Mouse (Mus musculus): ENCODE data around the gene Leprot. TPM values are rescaled to one million over a fixed set of nuclear protein-coding genes. Genes with fewer than 3 reads are reported as not detected.

The Leprot gene
- 86.9 and 87.0 TPM in 2 replicates for polyA plus RNA-seq (2015; fragmentation: Nextera tagmentation; extraction: Ambion mirVana)

DNA sequence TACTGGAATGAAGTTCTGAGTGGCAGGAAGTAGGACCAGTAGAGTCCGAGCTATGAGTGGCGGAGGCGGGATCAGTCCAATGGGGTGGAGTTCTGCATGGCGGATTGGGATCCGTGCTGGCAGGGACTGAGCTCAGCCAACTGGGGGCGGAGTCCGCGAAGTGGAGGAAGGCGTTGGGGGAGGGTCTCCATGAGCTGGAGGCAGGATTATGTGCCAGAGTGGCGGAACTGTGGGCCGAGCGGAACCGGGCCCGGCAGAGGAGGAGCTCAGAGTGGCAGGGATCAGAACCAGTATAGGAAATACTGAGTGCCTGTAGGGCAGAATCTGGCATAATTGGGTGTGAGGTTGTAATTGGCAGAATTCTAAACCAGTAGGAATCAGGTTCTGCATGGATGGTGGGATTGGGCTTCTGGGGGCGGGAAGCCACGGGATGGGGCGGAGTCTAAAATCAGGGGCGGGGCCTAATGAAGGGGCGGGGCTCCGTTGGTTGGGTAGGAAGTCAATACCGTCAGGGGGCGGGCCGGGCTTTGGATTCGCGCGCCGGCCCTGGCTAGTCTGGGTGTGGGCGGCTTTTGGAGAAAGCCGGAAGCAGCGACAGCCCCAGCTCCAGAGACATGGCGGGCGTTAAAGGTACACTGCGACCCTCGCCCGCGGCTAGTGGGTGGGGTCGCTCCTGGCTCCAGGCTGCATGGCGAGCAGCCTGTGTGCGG, at the start of gene Leprot:
Leprot (plus strand) TSS at position 523 of the 710 bp plus-strand sequence.
- Histone ChIP-seq H3K27me3 (replicated peaks) (no peaks in the 10 kb centered on the region), H3K36me3 (no peaks in the 10 kb centered on the region), H3K9ac (peak within 1 kb of the TSS; percentile 85), H3K4me2 (peak within 1 kb of the TSS; percentile 73), H3K4me1 (peaks cover 6% of the 10 kb centered on the region; the same call in 1 of the 2 replicates), H3K9me3 (no peaks in the 10 kb centered on the region), H3K27ac (peak within 1 kb of the TSS; percentile 91), H3K4me3 (replicated peaks) (peak within 1 kb of the TSS; percentile 79)
- ATAC-seq (ENCODE audit: insufficient read depth, low FRiP score, low read depth) = peak; percentile 98
- under 1% methylated on average over 39 of the region's 39 CpGs for WGBS

DNA sequence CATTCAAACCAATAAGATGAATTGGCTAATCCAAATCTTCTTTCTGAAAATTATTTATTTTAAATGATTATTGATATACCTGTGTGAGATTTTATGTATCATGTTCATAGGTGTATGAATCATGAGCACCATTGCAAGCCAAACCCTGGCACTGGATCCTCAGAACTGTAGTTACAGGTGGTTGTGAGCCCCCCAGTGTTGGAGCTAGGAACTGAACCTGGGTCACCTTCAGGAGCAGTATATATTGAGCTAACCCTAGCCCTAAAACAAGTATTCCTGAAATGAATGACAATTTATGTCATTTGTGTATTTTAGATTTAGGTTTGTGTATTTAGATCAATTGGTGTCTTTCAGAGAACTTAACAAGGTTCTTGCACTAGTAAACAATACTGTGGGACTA, 45.8 kb upstream of the Leprot start:
- no peaks in the 10 kb centered on the region for H3K36me3 ChIP-seq
- H3K9ac ChIP-seq = no peak overlapping the region
- H3K4me1 ChIP-seq = no peaks in the 10 kb centered on the region
- H3K27me3 ChIP-seq (replicated peaks) = no peaks in the 10 kb centered on the region
- H3K4me2 ChIP-seq = no peak overlapping the region
- no peak overlapping the region for H3K27ac ChIP-seq
- ATAC-seq (ENCODE audit: insufficient read depth, low FRiP score, low read depth) = no peak
- no peaks in the 10 kb centered on the region for H3K9me3 ChIP-seq
- H3K4me3 ChIP-seq (replicated peaks) = no peak overlapping the region

DNA sequence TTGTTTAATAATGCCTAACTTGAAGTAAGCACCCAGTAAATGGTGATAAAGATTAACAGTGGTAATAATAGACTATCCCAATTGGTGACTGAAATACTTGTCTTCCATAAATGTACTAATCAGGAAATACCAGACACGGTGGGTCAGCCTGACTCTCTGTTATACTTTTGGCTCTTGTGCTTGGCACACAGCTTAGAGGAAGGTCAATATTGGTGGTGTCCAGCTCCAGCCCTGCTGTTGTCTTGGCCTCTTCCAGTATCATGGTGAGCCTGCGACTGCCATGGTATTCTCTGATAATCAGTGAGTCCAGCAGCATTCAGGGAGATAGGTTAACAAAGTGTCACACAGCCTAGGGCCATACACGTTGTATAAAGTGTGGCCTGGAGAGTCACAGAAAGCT, 43.9 kb upstream of the Leprot start:
- 73% methylated on average over 3 of the region's 3 CpGs for WGBS
- Histone ChIP-seq H3K4me1 (no peaks in the 10 kb centered on the region), H3K4me2 (no peak overlapping the region), H3K27me3 (replicated peaks) (no peaks in the 10 kb centered on the region), H3K4me3 (replicated peaks) (no peak overlapping the region), H3K36me3 (no peaks in the 10 kb centered on the region), H3K27ac (no peak overlapping the region), H3K9me3 (no peaks in the 10 kb centered on the region), H3K9ac (no peak overlapping the region)
- ATAC-seq (ENCODE audit: insufficient read depth, low FRiP score, low read depth) = no peak

DNA sequence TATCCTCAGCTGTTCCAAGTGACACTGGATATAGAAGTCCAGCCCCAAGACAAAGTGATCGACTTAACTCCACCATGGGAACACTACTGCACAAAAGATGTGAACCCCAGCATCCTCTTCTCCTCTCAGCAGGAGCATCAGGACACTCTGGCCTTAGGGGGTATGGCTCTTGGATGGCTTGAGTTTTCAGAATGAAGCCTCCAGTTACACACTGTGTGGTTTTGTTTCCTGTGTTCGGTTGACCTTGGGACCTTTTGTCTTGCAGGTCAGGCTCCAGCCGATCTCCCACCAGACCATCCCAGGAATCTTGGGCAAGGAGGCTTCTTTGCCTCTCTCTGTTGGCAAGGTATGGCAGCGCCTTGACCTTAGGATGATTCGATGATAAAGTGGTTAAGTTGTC, 31.0 kb upstream of the Leprot start:
- Histone ChIP-seq H3K9ac (no peak overlapping the region), H3K4me2 (no peak overlapping the region), H3K36me3 (no peaks in the 10 kb centered on the region), H3K4me1 (no peaks in the 10 kb centered on the region), H3K27me3 (replicated peaks) (no peaks in the 10 kb centered on the region), H3K9me3 (no peaks in the 10 kb centered on the region), H3K27ac (no peak overlapping the region), H3K4me3 (replicated peaks) (no peak overlapping the region)
- WGBS = 87% methylated on average over 5 of the region's 5 CpGs
- ATAC-seq (ENCODE audit: insufficient read depth, low FRiP score, low read depth) = no peak

DNA sequence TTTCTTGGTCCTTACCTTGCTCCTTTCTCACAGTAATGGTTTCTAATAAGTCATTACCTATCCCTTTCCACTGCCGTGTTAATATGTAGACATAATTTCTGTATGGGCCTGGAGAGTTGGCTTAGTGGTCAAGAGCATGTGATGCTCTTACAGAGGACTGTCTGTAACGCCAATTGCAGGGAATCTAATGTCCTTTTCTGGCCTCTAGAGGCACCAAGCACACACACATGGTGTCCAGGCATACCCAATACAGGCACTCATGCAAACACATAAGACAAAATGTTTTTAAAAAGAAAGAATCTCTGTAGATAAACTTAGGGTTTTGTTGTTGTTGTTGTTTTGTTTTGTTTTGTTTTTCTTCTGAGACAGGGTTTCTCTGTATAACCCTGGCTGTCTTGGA, 29.8 kb upstream of the Leprot start:
- Histone ChIP-seq H3K9me3 (no peaks in the 10 kb centered on the region), H3K27me3 (replicated peaks) (no peaks in the 10 kb centered on the region), H3K36me3 (no peaks in the 10 kb centered on the region), H3K4me2 (no peak overlapping the region), H3K9ac (no peak overlapping the region), H3K27ac (no peak overlapping the region), H3K4me3 (replicated peaks) (no peak overlapping the region), H3K4me1 (no peaks in the 10 kb centered on the region)
- 60% methylated on average over 2 of the region's 2 CpGs for WGBS
- no peak for ATAC-seq (ENCODE audit: insufficient read depth, low FRiP score, low read depth)

DNA sequence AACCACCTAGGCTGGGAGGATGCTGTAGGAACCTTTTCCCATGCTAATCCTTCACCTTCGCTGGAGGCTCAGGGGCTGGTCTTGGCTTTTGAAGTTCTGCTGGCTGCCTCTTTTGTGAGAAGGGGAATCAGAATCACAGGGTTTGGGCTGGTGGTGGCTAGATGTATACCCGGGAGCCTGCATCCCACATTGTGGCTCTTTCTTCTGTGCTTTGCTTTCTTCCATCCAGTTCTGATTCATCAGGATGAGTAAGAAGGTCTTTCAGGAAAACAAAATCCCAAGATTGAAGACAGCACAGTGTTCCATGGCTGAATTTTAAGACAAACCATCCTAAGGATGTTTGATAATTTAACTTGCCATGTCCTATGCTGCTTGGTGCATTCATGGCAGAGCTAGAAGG, 27.3 kb upstream of the Leprot start:
- Histone ChIP-seq H3K4me1 (no peaks in the 10 kb centered on the region), H3K9ac (no peak overlapping the region), H3K4me2 (no peak overlapping the region), H3K4me3 (replicated peaks) (no peak overlapping the region), H3K27me3 (replicated peaks) (no peaks in the 10 kb centered on the region), H3K9me3 (no peaks in the 10 kb centered on the region), H3K27ac (no peak overlapping the region), H3K36me3 (no peaks in the 10 kb centered on the region)
- no peak for ATAC-seq (ENCODE audit: insufficient read depth, low FRiP score, low read depth)
- WGBS = 52% methylated on average over 2 of the region's 2 CpGs

DNA sequence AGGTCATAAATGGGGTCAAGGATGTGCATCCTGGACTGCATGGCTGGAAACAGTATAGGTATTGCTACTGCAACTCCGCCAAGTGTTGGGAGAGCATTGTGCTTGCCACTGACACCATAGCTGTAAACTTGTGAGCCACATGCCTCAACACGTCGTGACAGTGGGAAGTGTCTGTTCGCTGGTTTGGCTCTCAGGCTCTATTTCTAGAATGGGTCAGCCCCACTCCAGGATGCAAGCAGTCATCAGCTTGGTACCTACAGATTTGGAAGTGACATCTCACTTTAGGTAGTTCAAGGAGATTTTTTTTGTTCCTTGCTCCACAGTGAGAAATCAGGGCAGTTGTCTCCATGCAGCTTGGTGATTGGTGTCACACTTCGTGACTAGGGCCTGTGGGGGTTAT, 26.3 kb upstream of the Leprot start:
- H3K4me3 ChIP-seq (replicated peaks) = no peak overlapping the region
- no peak for ATAC-seq (ENCODE audit: insufficient read depth, low FRiP score, low read depth)
- WGBS = 85% methylated on average over 5 of the region's 5 CpGs
- H3K9me3 ChIP-seq = no peaks in the 10 kb centered on the region
- H3K27ac ChIP-seq = no peak overlapping the region
- H3K9ac ChIP-seq = no peak overlapping the region
- H3K4me2 ChIP-seq = no peak overlapping the region
- H3K27me3 ChIP-seq (replicated peaks) = no peaks in the 10 kb centered on the region
- H3K36me3 ChIP-seq = no peaks in the 10 kb centered on the region
- no peaks in the 10 kb centered on the region for H3K4me1 ChIP-seq

DNA sequence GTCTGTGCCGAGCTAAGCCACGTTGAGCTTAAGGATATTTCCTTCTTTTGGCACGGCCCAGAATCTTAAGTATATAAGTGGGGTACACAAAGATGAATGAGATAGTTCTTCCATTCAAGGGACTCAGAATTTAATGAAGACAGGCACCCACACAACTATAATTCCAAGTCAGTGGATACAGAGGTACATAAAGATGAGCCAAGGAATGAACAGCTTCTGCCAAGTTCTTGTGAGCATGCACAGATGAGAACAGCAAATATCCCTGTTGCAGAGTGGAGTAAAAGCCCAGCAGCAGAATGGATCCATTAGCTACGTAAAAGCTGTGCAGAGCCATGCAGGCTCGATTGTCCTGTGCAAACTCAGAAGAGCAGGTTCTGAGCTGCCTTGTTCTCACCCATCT, 22.2 kb upstream of the Leprot start:
- Histone ChIP-seq H3K9ac (no peak overlapping the region), H3K4me2 (no peak overlapping the region), H3K27ac (no peak overlapping the region), H3K9me3 (no peaks in the 10 kb centered on the region), H3K4me1 (no peaks in the 10 kb centered on the region), H3K4me3 (replicated peaks) (no peak overlapping the region), H3K36me3 (no peaks in the 10 kb centered on the region), H3K27me3 (replicated peaks) (no peaks in the 10 kb centered on the region)
- 78% methylated on average over 5 of the region's 5 CpGs for WGBS
- no peak for ATAC-seq (ENCODE audit: insufficient read depth, low FRiP score, low read depth)

DNA sequence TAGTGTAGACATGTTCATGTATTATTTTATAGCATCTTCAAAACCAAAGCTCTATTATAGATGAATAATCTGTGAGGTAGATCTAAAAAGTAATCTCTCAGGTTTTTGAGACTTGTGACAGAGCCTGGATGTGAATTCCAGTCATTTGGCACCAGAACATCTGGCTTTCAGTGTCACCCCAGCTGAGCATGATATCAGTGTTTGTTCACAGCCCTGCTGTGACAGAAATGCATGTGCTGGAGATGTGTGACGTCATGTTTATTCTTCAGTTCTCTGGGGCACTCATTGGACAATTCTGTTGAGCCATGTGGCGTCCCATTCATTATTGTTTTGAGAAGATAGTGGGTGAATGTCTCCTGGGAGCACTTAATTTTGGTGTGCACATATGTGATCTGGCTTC, 11.9 kb upstream of the Leprot start:
- 56% methylated on average over 2 of the region's 2 CpGs for WGBS
- Histone ChIP-seq H3K4me3 (replicated peaks) (no peak overlapping the region), H3K27ac (no peak overlapping the region), H3K36me3 (no peaks in the 10 kb centered on the region), H3K27me3 (replicated peaks) (no peaks in the 10 kb centered on the region), H3K4me1 (no peaks in the 10 kb centered on the region), H3K9ac (no peak overlapping the region), H3K4me2 (no peak overlapping the region), H3K9me3 (no peaks in the 10 kb centered on the region)
- ATAC-seq (ENCODE audit: insufficient read depth, low FRiP score, low read depth) = no peak

DNA sequence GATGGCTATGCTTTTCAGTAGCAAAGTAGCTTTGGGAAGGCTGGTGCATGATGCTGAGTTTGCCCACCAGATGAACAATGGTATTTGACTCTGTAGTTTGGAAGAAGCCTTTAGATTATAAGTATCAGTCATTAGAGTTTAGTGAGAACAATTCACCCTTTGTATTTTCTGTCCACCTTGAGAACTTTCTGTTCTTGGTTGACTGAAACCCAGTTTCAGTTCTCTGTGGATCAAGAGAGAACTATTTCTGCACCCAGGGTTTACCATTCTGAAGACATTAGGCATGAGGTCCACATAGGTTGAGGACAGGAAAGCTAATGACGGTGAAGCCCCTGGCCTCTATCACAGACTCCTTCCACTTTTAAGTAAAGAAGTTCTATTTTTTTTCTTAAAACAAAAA, 10.0 kb upstream of the Leprot start:
- H3K27me3 ChIP-seq (replicated peaks) = no peaks in the 10 kb centered on the region
- no peak overlapping the region for H3K4me3 ChIP-seq (replicated peaks)
- no peak overlapping the region for H3K4me2 ChIP-seq
- no peaks in the 10 kb centered on the region for H3K4me1 ChIP-seq
- H3K9me3 ChIP-seq = no peaks in the 10 kb centered on the region
- 89% methylated on average over 1 of the region's 1 CpGs for WGBS
- H3K27ac ChIP-seq = no peak overlapping the region
- H3K9ac ChIP-seq = no peak overlapping the region
- no peaks in the 10 kb centered on the region for H3K36me3 ChIP-seq
- no peak for ATAC-seq (ENCODE audit: insufficient read depth, low FRiP score, low read depth)

DNA sequence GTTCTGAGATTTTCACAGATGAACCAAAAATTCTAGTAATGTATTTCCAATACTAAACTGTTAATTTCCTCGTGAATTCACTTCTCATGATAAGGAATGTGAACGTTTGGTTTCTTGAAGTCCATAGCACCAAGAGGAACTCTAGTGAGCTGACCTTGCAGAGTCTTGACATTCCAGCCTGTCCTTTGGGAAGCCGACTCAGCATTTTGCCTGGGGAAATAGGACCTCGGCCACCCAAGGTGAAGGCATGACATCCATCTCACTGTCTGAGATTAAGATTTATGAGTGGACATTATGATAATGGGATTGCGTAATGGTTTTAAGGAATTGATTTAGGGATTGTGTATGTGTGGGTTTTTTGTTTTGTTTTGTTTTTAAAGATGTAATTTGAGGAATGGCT, 6.9 kb upstream of the Leprot start:
- H3K36me3 ChIP-seq = no peaks in the 10 kb centered on the region
- WGBS = 53% methylated on average over 5 of the region's 5 CpGs

DNA sequence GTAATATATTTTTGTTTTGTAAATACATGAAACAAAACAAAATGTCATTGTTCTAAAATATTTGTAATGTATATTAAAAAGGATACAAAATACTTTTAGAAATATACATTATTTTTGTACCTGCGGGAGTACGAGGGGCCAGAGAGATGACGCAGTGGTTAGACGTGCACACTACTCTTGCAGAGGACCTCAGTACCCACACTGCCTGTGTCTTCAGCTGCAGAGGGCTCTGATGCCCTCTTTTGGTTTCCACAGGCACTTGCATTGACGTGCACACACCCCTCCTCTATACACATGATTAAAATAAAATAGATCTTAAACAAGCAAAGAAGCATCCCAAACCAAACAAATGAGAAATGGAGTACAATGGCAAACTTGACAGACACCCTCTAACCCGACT, 4.8 kb upstream of the Leprot start:
- no peaks in the 10 kb centered on the region for H3K36me3 ChIP-seq
- 0 out of 2 replicates have a peak, but pooled peaks cover 2% of the 10 kb centered on the region for H3K4me1 ChIP-seq
- no peak for ATAC-seq (ENCODE audit: insufficient read depth, low FRiP score, low read depth)
- no peak overlapping the region for H3K4me3 ChIP-seq (replicated peaks)
- H3K27ac ChIP-seq = no peak overlapping the region
- WGBS = 80% methylated on average over 6 of the region's 6 CpGs
- H3K4me2 ChIP-seq = no peak overlapping the region
- H3K27me3 ChIP-seq (replicated peaks) = no peaks in the 10 kb centered on the region
- no peaks in the 10 kb centered on the region for H3K9me3 ChIP-seq
- H3K9ac ChIP-seq = no peak overlapping the region

More for the DNA sequence above, 6.9 kb upstream of the Leprot start:
- ATAC-seq (ENCODE audit: insufficient read depth, low FRiP score, low read depth) = no peak
- Histone ChIP-seq H3K27me3 (replicated peaks) (no peaks in the 10 kb centered on the region), H3K9me3 (no peaks in the 10 kb centered on the region), H3K4me3 (replicated peaks) (no peak overlapping the region), H3K4me2 (no peak overlapping the region), H3K27ac (no peak overlapping the region), H3K4me1 (no peaks in the 10 kb centered on the region), H3K9ac (no peak overlapping the region)

DNA sequence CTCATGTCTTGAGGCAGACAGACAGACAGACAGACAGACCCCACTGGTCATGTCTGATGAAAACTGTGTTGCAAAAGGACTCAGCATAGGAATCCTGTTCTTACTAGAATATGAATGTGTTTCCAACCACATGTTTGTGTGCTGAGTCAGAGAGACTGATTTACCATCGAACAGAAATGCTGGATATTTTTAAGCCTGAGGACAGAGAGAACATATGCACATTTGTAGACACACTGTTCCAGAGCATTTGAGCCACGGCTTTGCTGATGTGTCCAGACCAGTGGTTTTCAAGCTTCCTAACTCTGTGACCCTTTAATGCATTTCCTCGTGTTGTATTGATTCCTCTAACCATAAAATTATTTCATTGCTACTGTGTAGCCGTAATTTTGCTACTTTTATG, 4.3 kb upstream of the Leprot start:
- Histone ChIP-seq H3K9me3 (no peaks in the 10 kb centered on the region), H3K27ac (no peak overlapping the region), H3K9ac (no peak overlapping the region), H3K4me2 (no peak overlapping the region), H3K27me3 (replicated peaks) (no peaks in the 10 kb centered on the region), H3K36me3 (no peaks in the 10 kb centered on the region), H3K4me1 (0 out of 2 replicates have a peak, but pooled peaks cover 2% of the 10 kb centered on the region), H3K4me3 (replicated peaks) (no peak overlapping the region)
- WGBS = 84% methylated on average over 4 of the region's 4 CpGs
- ATAC-seq (ENCODE audit: insufficient read depth, low FRiP score, low read depth) = no peak
